Mouse (Mus musculus): ENCODE results near the gene Rfx8.

Rfx8 gene

DNA sequence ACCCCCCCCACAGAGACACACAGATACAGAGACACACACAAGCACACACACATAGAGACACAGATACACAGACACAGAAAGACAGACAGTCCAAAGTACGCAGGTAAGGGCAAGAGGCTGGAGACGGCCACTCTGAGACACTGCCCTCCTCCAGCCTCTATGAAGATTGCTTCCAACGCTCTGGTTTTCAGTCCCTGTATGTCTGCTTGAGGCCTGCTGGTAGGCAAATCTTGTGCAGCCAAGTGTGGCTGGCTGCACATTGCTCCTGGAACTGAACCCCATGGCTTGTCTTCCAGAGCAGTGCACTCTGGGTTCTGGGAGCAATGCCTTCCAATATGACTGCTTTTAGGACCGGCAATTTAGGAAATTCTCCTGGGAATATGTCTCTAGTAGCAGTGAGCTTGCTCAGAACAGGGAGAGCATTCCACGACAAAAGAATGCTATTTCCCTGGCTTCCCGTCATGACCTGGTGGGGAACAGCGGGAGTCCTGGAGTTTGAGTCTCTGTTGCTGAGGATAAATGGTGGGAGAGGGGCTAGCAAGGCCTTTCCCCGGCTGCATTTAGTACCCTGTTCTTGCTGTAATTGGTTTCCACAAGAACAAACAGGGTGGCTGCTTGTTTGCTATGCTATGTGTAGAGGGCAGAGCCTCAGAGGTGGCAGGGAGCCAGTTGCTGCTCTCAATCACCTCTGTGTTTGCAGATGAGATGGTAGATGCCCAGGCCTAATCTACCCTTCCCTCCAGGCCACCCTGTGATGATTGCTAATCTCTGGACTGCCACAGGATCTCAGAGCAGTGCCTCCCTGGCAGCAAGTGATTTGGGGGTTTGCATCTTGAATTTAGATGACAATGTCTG lies 74.7 kb downstream of the Rfx8 start:
- no peak for DNase-seq (ENCODE audit: low spot score in 2 of 2)

DNA sequence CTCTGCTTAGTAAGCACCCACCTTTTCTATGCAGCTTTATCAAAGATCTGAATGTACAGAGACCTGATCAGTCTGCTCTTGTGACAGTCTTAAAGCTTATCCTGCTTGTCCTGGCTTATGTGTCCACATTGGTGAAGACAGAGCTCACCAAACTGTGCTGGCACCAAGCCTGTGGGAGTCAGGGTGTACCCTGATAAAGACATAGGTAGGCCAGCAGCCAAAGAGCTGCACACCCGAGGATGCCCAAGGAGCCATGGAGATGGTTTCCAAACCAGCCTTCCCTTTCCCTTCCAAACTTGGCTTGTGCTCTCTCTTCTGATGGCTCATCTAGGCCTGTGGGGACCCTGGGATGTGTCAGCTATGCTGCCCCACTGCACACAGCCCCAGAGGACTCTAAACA lies 76.5 kb downstream of the Rfx8 start:
- DNase-seq (ENCODE audit: low spot score in 2 of 2): no peak

DNA sequence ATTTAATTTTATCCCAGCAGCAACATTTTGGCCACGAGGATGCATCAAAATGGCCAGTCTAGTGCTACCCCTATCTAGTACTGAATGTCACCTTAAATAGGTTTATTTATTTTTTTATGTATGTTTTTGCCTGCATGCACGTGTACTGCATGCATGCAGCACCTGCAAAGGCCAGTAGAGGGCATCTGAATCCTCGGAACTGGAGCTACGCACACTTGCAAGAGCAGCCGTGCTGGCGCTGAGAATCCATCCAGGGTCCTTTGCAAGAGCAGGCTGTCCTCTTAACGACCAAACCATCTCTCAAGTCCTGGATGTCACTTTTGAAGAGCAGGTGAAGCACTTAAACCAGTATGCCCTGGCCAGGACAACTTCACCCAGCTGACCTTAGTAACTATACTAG lies 79.1 kb downstream of the Rfx8 start:
- DNase-seq (ENCODE audit: low spot score in 2 of 2): no peak

DNA sequence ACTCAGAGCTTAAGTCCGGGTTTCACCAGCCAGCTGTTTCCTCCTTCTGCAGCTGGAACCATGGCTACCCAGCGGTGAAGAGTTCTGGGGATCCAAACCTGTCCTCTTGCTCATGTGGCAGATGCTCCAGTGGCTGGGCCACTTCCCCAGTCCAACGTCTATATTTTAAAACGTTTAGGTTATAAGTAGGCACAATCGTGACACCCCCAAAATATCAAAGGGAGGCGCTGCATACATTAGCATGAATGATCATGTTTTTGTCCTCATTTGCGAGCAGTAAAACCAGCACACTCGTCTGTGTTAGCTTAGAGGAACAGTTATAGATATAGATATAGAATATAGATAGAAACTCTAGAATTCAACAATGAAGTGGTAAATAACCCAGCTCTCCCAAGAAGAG lies 83.7 kb downstream of the Rfx8 start:
- DNase-seq (ENCODE audit: low spot score in 2 of 2): no peak

DNA sequence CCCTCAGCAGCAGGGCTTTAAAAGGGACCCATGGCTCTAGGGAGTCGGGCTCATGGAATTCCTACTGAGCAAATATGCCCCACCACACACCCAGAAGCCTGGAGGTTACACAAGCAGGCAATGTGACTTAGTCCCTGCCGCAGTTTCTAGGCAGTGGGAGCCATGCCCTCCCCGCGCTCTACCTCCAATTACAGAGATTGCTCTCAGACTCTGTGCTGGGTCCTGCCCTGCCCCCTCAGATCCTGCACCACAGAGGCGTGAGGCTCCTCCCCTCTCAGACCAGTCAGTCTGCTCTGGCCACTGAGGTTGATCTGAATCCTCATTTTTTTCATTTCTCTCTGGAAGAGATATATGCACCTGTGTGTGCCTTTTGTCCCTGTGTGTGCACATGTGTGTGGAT lies 84.1 kb downstream of the Rfx8 start:
- DNase-seq (ENCODE audit: low spot score in 2 of 2): no peak

DNA sequence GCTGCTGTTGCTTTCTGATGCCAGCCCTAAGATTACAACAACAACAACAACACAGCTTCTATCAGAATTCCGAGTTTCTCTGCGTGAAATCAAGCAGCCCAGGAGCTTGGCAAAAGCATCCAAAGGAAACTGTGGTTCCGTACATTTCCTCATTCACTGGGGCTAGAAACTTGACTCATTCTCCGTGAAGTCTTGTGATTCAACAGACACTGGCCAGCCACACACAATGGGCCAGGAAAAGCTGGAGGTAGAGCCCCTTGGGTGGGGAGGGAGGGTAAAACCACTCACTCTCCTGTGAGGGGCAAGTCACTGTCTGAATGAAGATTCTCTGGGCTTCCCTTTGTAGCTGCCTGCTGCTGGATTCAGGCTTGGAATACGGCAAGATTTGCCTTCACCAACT lies 84.6 kb downstream of the Rfx8 start:
- no peak for DNase-seq (ENCODE audit: low spot score in 2 of 2)

DNA sequence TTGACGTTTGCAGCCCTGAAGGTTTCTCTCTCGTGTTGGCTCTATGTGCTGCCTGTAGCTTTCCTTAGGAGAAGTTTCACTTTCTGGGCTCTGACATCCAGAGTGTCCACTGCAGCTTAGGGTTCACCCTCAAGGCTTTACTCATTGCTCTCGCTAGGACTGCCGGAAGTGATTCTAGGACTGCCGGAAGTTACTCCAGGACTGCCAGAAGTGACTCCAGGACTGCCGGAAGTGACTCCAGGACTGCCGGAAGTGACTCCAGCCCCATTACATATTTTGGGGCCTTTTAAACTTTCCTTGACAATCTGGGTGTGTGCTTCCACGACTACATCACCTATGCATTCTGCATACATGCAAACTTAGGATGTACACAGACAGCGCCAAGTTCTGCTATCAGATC lies 92.2 kb downstream of the Rfx8 start:
- DNase-seq (ENCODE audit: low spot score in 2 of 2): no peak

DNA sequence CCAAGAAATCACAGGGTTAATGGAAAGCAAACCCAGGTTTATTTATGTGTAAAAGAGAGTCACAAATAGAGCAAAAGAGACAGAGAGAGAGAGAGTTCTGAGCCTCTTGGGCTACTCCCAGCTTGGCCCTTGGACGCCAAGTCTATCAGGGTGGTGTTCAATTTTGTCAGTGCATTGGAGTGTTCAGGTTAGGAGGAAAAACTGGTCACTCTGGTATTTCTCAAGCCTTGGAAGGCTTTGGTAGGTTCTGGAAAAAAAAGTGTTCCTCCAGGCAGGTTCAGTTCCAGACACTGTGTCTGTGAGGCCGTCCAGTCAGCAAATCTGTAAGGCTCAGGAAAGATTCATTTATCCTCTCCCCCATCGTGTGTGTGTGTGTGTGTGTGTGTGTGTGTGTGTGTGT lies 95.3 kb downstream of the Rfx8 start:
- no peak for DNase-seq (ENCODE audit: low spot score in 2 of 2)

DNA sequence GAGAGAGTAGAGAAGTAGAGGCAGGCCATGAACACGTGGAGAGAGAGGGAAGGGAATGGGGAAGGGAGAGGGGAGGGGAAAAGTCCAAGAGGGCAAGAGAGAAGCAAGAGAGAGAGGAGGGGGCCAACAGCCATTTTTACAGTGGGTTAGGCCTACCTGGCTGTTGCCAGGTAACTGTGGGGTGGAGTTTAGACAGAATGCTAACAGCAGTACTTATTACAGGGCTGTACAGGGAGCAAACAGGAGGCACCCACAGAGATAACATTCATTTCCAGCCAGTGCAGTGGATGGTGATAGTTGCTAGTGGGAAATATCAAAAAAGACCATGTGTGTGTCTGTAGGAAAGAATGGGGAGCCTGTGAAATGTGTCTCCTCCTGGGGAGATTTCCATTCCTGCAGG lies 97.1 kb downstream of the Rfx8 start:
- no peak for DNase-seq (ENCODE audit: low spot score in 2 of 2)

DNA sequence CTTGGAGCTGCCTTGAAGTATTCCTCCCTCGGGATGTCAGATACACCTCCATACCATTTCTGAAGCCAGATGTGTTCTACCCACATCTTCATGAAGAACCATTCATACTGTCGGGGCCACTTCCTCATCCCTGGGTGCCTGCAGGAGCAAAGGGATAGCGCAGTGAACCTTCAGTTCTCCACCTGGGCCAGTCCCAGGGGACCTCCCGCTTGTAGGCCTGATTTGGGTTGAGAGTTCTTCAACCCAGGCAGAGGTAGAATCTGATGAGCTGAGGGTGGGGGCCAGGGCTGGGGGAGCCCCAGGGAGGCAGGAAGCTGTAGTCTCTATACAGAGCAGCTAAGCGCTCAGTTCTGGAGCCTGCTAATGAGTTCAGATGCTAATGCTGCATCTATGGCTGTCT lies 97.7 kb downstream of the Rfx8 start:
- DNase-seq (ENCODE audit: low spot score in 2 of 2): no peak

DNA sequence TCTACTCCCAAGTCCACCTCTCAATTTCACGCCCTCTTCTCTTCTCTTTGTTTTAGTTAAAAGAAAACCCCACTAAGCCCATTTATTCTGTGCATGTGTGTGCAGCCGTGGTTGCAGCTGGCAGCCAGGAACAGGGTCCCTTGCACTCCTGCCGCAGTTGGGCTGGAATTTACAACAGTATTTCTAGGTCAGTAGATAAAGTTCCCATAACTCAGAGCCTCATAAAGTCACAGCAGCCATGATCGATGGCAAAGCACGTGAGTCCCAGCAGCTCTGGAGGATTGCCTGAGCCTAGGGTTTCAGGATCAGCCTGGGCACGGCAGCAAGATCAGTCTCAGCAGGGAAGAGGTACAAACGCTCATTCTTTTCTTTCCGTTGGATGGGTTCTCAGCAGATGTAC lies 102.3 kb downstream of the Rfx8 start:
- no peak for DNase-seq (ENCODE audit: low spot score in 2 of 2)

DNA sequence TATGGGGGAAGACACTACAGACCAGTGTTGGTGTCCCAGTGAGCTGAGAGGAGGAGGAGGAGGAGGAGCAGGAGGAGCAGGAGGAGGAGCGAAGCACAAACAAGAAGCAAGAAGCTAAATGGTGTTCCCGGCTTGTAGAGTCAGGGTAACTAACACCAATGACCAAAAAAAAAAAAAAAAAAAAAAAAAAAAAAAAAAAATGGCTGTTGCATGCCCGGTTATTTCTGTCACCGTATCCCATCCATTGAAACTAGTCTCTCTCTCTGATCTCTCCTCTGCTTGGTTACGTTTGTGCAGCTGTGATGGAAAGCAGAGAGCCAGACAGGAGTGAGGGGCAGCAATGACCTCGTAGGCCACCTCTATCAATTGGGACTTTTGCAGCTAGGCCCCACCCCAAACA lies 105.3 kb downstream of the Rfx8 start:
- DNase-seq (ENCODE audit: low spot score in 2 of 2): no peak
